Mouse (Mus musculus) hindbrain, embryonic 10.5 days (tissue): ENCODE measurements around the gene Dtd1. TPM values are rescaled to one million over a fixed set of nuclear protein-coding genes. Genes with fewer than 3 reads are reported as not detected.

ENCODE experiments used
- DNase-seq: peaks from one replicate; pipeline ENCODE4 v3.0.0-alpha.2; 2017; ENCODE audit warnings: low spot score
- H3K27ac ChIP-seq: fragments of 300-500 bp; sonication (generic); 2 replicates; pipeline ENCODE4 v1.5.1; 2016; ENCODE audit warnings: mild to moderate bottlenecking, moderate library complexity
- H3K27me3 ChIP-seq: fragments of 300-500 bp; sonication (generic); 2 replicates; pipeline ENCODE4 v1.6.1; 2016; ENCODE audit warnings: mild to moderate bottlenecking; ENCODE audit not compliant: poor library complexity, insufficient read depth, severe bottlenecking
- H3K36me3 ChIP-seq: fragments of 300-500 bp; sonication (generic); 2 replicates; pipeline ENCODE4 v1.6.1; 2016; ENCODE audit warnings: mild to moderate bottlenecking, moderate library complexity
- H3K4me1 ChIP-seq: fragments of 300-500 bp; sonication (generic); replicated peaks from 2 replicates; pipeline ENCODE4 v1.6.1; 2016; ENCODE audit warnings: mild to moderate bottlenecking
- H3K4me3 ChIP-seq: fragments of 300-500 bp; sonication (generic); 2 replicates; pipeline ENCODE4 v1.5.1; 2016; ENCODE audit warnings: mild to moderate bottlenecking, moderate library complexity
- H3K9me3 ChIP-seq: fragments of 300-500 bp; sonication (generic); 2 replicates; pipeline ENCODE4 v1.6.1; 2016; ENCODE audit warnings: mild to moderate bottlenecking, moderate library complexity
- WGBS: fragments of 180-500 bp; shearing (Covaris S2); methylation state at CpG from one replicate; pipeline ENCODE4 v1.1.7; 2016; 5-methylcytosine and 5-hydroxymethylcytosine counted together
- polyA plus RNA-seq: library from polyadenylated mRNA; unstranded; fragments of >200 nt; fragmentation: Nextera tagmentation; extraction: Ambion mirVana; gene quantifications from 2 replicates; pipeline ENCODE4 v1.2.1, GENCODE M21; 2016

Dtd1 gene
- polyA plus RNA-seq, 1 experiment from 2014 or later = 27.1 TPM

- DNase-seq = no peak
- H3K27me3 ChIP-seq = no peaks in the 10 kb centered on the region
- no peak overlapping the region for H3K4me3 ChIP-seq
- no peaks in the 10 kb centered on the region for H3K36me3 ChIP-seq
- H3K9me3 ChIP-seq = no peaks in the 10 kb centered on the region
- no peak overlapping the region for H3K27ac ChIP-seq
- WGBS = 84% methylated on average over 4 of the region's 4 CpGs
- peaks cover 7% of the 10 kb centered on the region; the same call in 1 of the 2 replicates for H3K4me1 ChIP-seq
Observed at GRCm38 (mm10) chr2:144647151-144647550, 47.5 kb downstream of the Dtd1 start.

- no peak overlapping the region for H3K27ac ChIP-seq
- peaks cover 7% of the 10 kb centered on the region; the same call in 1 of the 2 replicates for H3K4me1 ChIP-seq
- DNase-seq = no peak
- H3K27me3 ChIP-seq = no peaks in the 10 kb centered on the region
- WGBS = 96% methylated on average over 1 of the region's 1 CpGs
- H3K4me3 ChIP-seq = no peak overlapping the region
- H3K36me3 ChIP-seq = no peaks in the 10 kb centered on the region
- no peaks in the 10 kb centered on the region for H3K9me3 ChIP-seq
Observed at GRCm38 (mm10) chr2:144649960-144650359, 50.3 kb downstream of the Dtd1 start.

GRCm38 (mm10) chr2:144652841-144653240, 53.1 kb downstream of the Dtd1 start:
- H3K4me3 ChIP-seq = no peak overlapping the region
- H3K27me3 ChIP-seq = no peaks in the 10 kb centered on the region
- H3K4me1 ChIP-seq = no peaks in the 10 kb centered on the region
- no peaks in the 10 kb centered on the region for H3K9me3 ChIP-seq
- WGBS = 96% methylated on average over 4 of the region's 4 CpGs
- H3K36me3 ChIP-seq = no peaks in the 10 kb centered on the region
- H3K27ac ChIP-seq = no peak overlapping the region
- DNase-seq = no peak

- no peak for DNase-seq
- no peaks in the 10 kb centered on the region for H3K27me3 ChIP-seq
- no peaks in the 10 kb centered on the region for H3K9me3 ChIP-seq
- no peaks in the 10 kb centered on the region for H3K36me3 ChIP-seq
- WGBS = 93% methylated on average over 3 of the region's 3 CpGs
- H3K27ac ChIP-seq = no peak overlapping the region
- H3K4me3 ChIP-seq = no peak overlapping the region
- no peaks in the 10 kb centered on the region for H3K4me1 ChIP-seq
Observed at GRCm38 (mm10) chr2:144655307-144655706, 55.6 kb downstream of the Dtd1 start.

GRCm38 (mm10) chr2:144668507-144668906, 68.8 kb downstream of the Dtd1 start:
- Histone ChIP-seq H3K27ac (no peak overlapping the region), H3K4me1 (no peaks in the 10 kb centered on the region), H3K4me3 (no peak overlapping the region), H3K9me3 (no peaks in the 10 kb centered on the region), H3K27me3 (no peaks in the 10 kb centered on the region), H3K36me3 (no peaks in the 10 kb centered on the region)
- no peak for DNase-seq
- 92% methylated on average over 4 of the region's 4 CpGs for WGBS

- Histone ChIP-seq H3K27ac (no peak overlapping the region), H3K4me3 (no peak overlapping the region), H3K27me3 (no peaks in the 10 kb centered on the region), H3K9me3 (no peaks in the 10 kb centered on the region), H3K36me3 (no peaks in the 10 kb centered on the region), H3K4me1 (no peaks in the 10 kb centered on the region)
- WGBS = 89% methylated on average over 5 of the region's 5 CpGs
- no peak for DNase-seq
Observed at GRCm38 (mm10) chr2:144670289-144670930, 70.7 kb downstream of the Dtd1 start.

GRCm38 (mm10) chr2:144672397-144672796, 72.7 kb downstream of the Dtd1 start:
- 91% methylated on average over 5 of the region's 5 CpGs for WGBS
- Histone ChIP-seq H3K27me3 (no peaks in the 10 kb centered on the region), H3K36me3 (no peaks in the 10 kb centered on the region), H3K9me3 (no peaks in the 10 kb centered on the region), H3K4me1 (peaks cover 9% of the 10 kb centered on the region), H3K27ac (no peak overlapping the region), H3K4me3 (no peak overlapping the region)
- DNase-seq = no peak

- peaks cover 20% of the 10 kb centered on the region for H3K4me1 ChIP-seq
- no peak overlapping the region for H3K4me3 ChIP-seq
- H3K27me3 ChIP-seq = no peaks in the 10 kb centered on the region
- H3K9me3 ChIP-seq = no peaks in the 10 kb centered on the region
- no peaks in the 10 kb centered on the region for H3K36me3 ChIP-seq
- H3K27ac ChIP-seq = peak overlapping the region; percentile 35
- 79% methylated on average over 13 of the region's 13 CpGs for WGBS
- no peak for DNase-seq
Observed at GRCm38 (mm10) chr2:144676546-144677228, 77.0 kb downstream of the Dtd1 start.

- peaks cover 20% of the 10 kb centered on the region for H3K4me1 ChIP-seq
- no peaks in the 10 kb centered on the region for H3K9me3 ChIP-seq
- no peaks in the 10 kb centered on the region for H3K36me3 ChIP-seq
- H3K4me3 ChIP-seq = no peak overlapping the region
- no peaks in the 10 kb centered on the region for H3K27me3 ChIP-seq
- H3K27ac ChIP-seq = peak overlapping the region; percentile 35
- DNase-seq = no peak
- WGBS = 72% methylated on average over 2 of the region's 2 CpGs
Observed at GRCm38 (mm10) chr2:144677229-144677571, 77.5 kb downstream of the Dtd1 start.

- Histone ChIP-seq H3K4me1 (peaks cover 20% of the 10 kb centered on the region), H3K27ac (no peak overlapping the region)
Observed at GRCm38 (mm10) chr2:144678779-144679178, 79.1 kb downstream of the Dtd1 start.

GRCm38 (mm10) chr2:144679394-144679793, 79.7 kb downstream of the Dtd1 start:
- WGBS = 77% methylated on average over 3 of the region's 3 CpGs
- Histone ChIP-seq H3K4me3 (no peak overlapping the region), H3K9me3 (no peaks in the 10 kb centered on the region), H3K27ac (no peak overlapping the region), H3K27me3 (no peaks in the 10 kb centered on the region), H3K4me1 (peaks cover 20% of the 10 kb centered on the region), H3K36me3 (no peaks in the 10 kb centered on the region)
- no peak for DNase-seq

More at GRCm38 (mm10) chr2:144678779-144679178, 79.1 kb downstream of the Dtd1 start:
- Histone ChIP-seq H3K36me3 (no peaks in the 10 kb centered on the region), H3K9me3 (no peaks in the 10 kb centered on the region), H3K27me3 (no peaks in the 10 kb centered on the region), H3K4me3 (no peak overlapping the region)
- no peak for DNase-seq
- 85% methylated on average over 6 of the region's 6 CpGs for WGBS

GRCm38 (mm10) chr2:144692219-144692732, 92.6 kb downstream of the Dtd1 start:
- no peak for DNase-seq
- H3K9me3 ChIP-seq = no peaks in the 10 kb centered on the region
- no peak overlapping the region for H3K4me3 ChIP-seq
- no peaks in the 10 kb centered on the region for H3K27me3 ChIP-seq
- WGBS = 83% methylated on average over 8 of the region's 8 CpGs
- H3K36me3 ChIP-seq = no peaks in the 10 kb centered on the region
- H3K27ac ChIP-seq = no peak overlapping the region
- H3K4me1 ChIP-seq = no peaks in the 10 kb centered on the region

GRCm38 (mm10) chr2:144692777-144693176, 93.1 kb downstream of the Dtd1 start:
- no peak for DNase-seq
- WGBS = 85% methylated on average over 2 of the region's 2 CpGs
- no peak overlapping the region for H3K4me3 ChIP-seq
- H3K4me1 ChIP-seq = no peaks in the 10 kb centered on the region
- H3K9me3 ChIP-seq = no peaks in the 10 kb centered on the region
- no peaks in the 10 kb centered on the region for H3K27me3 ChIP-seq
- H3K27ac ChIP-seq = no peak overlapping the region
- H3K36me3 ChIP-seq = no peaks in the 10 kb centered on the region
